Mouse (Mus musculus) myocyte (in vitro differentiated cells): ENCODE data around the gene Cacnb3.

ENCODE experiments used
- MAX ChIP-seq: IDR thresholded peaks from one replicate; pipeline ENCODE4 v1.6.1; 2011; ENCODE audit warnings: low read depth, mild to moderate bottlenecking, control low read depth
- POLR2A ChIP-seq: IDR thresholded peaks from one replicate; pipeline ENCODE4 v1.6.1; 2011; ENCODE audit warnings: low read depth, mild to moderate bottlenecking, control low read depth, moderate library complexity; ENCODE audit not compliant: insufficient read length
- POLR2AphosphoS2 ChIP-seq: IDR thresholded peaks from one replicate; pipeline ENCODE4 v1.6.1; 2011; ENCODE audit warnings: low read depth, control low read depth; ENCODE audit not compliant: insufficient read length
- REST ChIP-seq: IDR thresholded peaks from one replicate; pipeline ENCODE4 v1.6.1; 2011; ENCODE audit warnings: mild to moderate bottlenecking, control low read depth, moderate library complexity; ENCODE audit not compliant: insufficient read depth, insufficient read length
- TCF12 ChIP-seq: IDR thresholded peaks from one replicate; pipeline ENCODE4 v1.6.1; 2011; ENCODE audit warnings: mild to moderate bottlenecking, control low read depth; ENCODE audit not compliant: poor library complexity, insufficient read depth, severe bottlenecking
- TCF3 ChIP-seq: IDR thresholded peaks from one replicate; pipeline ENCODE4 v1.6.1; 2011; ENCODE audit warnings: low read depth, control low read depth; ENCODE audit not compliant: insufficient read length
- USF1 ChIP-seq: IDR thresholded peaks from one replicate; pipeline ENCODE4 v1.6.1; 2011; ENCODE audit warnings: low read depth, mild to moderate bottlenecking, control low read depth, moderate library complexity

DNA sequence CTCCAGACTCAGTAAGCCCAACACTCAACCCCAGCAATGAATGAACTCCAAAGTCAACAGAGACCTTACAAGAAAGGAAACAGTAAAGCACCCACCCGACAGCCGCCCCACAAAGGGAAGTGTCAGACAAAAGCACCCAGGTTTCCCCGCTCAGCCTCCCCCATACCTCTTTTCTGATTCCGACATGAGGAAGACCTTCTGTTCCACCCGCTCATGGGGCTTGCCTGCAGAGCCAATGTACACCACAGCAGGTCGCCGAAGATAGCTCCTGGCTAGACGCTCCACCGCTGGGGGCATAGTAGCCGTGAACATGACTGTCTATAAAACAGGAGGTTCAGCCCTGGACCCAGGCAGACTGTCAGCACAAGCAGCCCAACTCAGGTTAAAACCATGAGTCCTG lies 16.7 kb downstream of the Cacnb3 start:
- TF ChIP-seq REST = no peak
- TF ChIP-seq MAX = no peak
- no peak for TF ChIP-seq TCF3
- TF ChIP-seq POLR2A = no peak
- no peak for TF ChIP-seq TCF12
- no peak for TF ChIP-seq POLR2AphosphoS2
- no peak for TF ChIP-seq USF1
